Mouse (Mus musculus) hindbrain, embryonic 10.5 days (tissue): Measurements from ENCODE around the gene Stra6. TPM values are rescaled to one million over a fixed set of nuclear protein-coding genes. Genes with fewer than 3 reads are reported as not detected.
A peak's percentile ranks its signal among the peaks of the same experiment; 100 is the strongest.

ENCODE experiments used
- DNase-seq: peaks from one replicate; pipeline ENCODE4 v3.0.0-alpha.2; 2017; ENCODE audit warnings: low spot score
- H3K27ac ChIP-seq: fragments of 300-500 bp; sonication (generic); 2 replicates; pipeline ENCODE4 v1.5.1; 2016; ENCODE audit warnings: mild to moderate bottlenecking, moderate library complexity
- H3K27me3 ChIP-seq: fragments of 300-500 bp; sonication (generic); 2 replicates; pipeline ENCODE4 v1.6.1; 2016; ENCODE audit warnings: mild to moderate bottlenecking; ENCODE audit not compliant: poor library complexity, insufficient read depth, severe bottlenecking
- H3K36me3 ChIP-seq: fragments of 300-500 bp; sonication (generic); 2 replicates; pipeline ENCODE4 v1.6.1; 2016; ENCODE audit warnings: mild to moderate bottlenecking, moderate library complexity
- H3K4me1 ChIP-seq: fragments of 300-500 bp; sonication (generic); replicated peaks from 2 replicates; pipeline ENCODE4 v1.6.1; 2016; ENCODE audit warnings: mild to moderate bottlenecking
- H3K4me3 ChIP-seq: fragments of 300-500 bp; sonication (generic); 2 replicates; pipeline ENCODE4 v1.5.1; 2016; ENCODE audit warnings: mild to moderate bottlenecking, moderate library complexity
- H3K9me3 ChIP-seq: fragments of 300-500 bp; sonication (generic); 2 replicates; pipeline ENCODE4 v1.6.1; 2016; ENCODE audit warnings: mild to moderate bottlenecking, moderate library complexity
- WGBS: fragments of 180-500 bp; shearing (Covaris S2); methylation state at CpG from one replicate; pipeline ENCODE4 v1.1.7; 2016; 5-methylcytosine and 5-hydroxymethylcytosine counted together
- polyA plus RNA-seq: library from polyadenylated mRNA; unstranded; fragments of >200 nt; fragmentation: Nextera tagmentation; extraction: Ambion mirVana; gene quantifications from 2 replicates; pipeline ENCODE4 v1.2.1, GENCODE M21; 2016

The Stra6 gene
- polyA plus RNA-seq, 1 experiment from 2014 or later: 11.2 TPM

DNA sequence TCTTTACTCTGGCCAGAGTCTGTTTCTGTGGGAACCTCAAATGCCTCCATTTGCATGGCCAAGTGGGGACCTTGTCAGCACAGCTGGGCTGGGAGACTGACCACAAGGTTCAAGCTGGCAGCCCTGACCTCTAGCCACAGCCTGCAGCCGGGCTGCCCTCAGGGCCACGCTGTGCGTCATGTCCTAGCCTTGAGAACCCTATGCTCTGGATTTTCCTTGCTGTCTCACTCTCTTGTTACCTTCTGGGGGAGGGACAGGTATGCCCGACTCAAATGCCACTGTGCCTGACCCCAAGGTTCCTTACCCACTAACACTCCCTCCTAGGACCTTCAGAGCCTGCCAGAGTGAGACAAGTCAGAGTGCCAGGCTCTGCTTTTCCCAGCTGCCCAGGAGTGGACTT lies 26.6 kb upstream of the Stra6 start:
- no peak overlapping the region for H3K4me3 ChIP-seq
- no peaks in the 10 kb centered on the region for H3K36me3 ChIP-seq
- no peaks in the 10 kb centered on the region for H3K9me3 ChIP-seq
- WGBS: 73% methylated on average over 4 of the region's 4 CpGs
- H3K4me1 ChIP-seq: peaks cover 41% of the 10 kb centered on the region
- H3K27ac ChIP-seq: no peak overlapping the region
- DNase-seq: no peak
- H3K27me3 ChIP-seq: peaks cover 45% of the 10 kb centered on the region

DNA sequence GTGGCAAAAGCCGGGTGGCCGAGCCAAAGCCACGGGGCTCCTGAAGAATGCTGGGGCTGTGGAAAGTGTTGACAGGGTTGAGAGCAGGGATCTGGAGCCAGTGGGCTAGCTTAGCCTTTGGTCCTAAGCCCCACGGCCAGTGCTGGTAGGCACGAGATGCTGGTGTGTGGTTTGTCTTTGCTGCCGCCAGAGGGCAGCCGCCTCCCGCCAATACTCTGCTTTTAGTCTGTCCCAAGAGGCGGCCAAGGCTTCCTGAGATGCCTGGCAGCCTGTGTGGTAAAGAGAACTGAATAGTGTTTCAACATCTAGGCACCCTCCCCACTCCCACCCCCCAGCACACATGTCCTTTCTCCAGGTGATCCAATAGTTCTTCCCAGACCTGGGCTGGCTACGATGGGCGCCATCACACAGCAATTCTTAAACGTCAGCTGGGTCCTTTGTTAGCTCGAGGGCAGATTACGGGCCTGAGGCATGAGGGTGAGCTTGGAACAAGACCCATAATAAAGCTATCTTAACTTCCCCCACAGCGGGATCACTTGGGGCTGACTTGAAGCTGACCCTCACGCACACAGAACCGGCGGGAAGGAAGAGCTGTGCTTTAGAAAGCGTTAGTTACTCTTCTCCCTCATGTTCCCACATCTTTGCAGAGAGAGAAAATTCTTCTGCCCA lies 25.0 kb upstream of the Stra6 start:
- no peak overlapping the region for H3K4me3 ChIP-seq
- no peaks in the 10 kb centered on the region for H3K36me3 ChIP-seq
- no peaks in the 10 kb centered on the region for H3K9me3 ChIP-seq
- H3K27me3 ChIP-seq: peaks cover 53% of the 10 kb centered on the region
- peak; percentile 84 for DNase-seq
- H3K4me1 ChIP-seq: peaks cover 54% of the 10 kb centered on the region
- H3K27ac ChIP-seq: peak overlapping the region; percentile 64
- 29% methylated on average over 19 of the region's 19 CpGs for WGBS

DNA sequence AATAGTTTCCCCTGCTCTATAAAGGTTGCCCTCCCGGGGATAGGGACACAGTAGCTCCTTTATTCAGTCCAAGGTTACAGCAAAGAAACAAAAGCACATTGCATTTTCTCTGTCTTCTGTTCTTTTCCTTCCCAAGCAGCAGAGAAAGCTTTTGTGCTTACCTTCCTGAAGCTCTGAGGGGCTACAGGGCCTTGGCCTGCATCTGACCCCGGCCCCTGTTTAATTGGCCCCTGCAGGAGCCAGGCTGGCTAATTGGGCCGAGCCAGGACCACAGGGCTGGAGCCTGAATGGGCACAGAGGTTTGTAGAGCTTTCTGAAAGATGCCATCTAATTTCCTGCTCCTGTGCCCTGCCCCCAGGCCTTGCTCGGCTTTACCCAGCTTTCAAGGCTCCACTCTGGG lies 22.6 kb upstream of the Stra6 start:
- H3K9me3 ChIP-seq: no peaks in the 10 kb centered on the region
- peaks cover 78% of the 10 kb centered on the region for H3K4me1 ChIP-seq
- no peaks in the 10 kb centered on the region for H3K36me3 ChIP-seq
- peaks cover 64% of the 10 kb centered on the region for H3K27me3 ChIP-seq
- no peak for DNase-seq
- H3K4me3 ChIP-seq: no peak overlapping the region
- peak overlapping the region; percentile 84 for H3K27ac ChIP-seq
- 27% methylated on average over 4 of the region's 4 CpGs for WGBS

DNA sequence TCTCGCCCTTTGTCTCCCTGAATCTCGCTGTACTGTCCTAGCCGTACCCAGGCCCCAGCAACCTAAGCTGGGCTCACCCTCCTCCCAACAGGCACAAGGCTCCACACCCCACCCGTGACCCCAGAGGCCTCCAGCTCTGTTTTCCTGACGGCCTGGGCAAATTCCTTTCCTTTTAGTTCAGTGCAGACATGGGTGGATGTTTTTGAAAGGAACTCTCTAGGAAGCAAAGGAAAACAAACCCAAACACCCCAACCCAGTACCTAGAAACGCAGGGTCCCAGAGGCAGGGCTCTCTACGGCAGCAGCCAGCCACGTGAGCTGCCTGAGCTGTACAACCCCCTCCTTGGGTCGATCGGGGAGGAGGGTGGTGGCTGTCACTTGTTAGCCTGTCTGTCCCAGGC lies 21.2 kb upstream of the Stra6 start:
- no peaks in the 10 kb centered on the region for H3K9me3 ChIP-seq
- WGBS: 18% methylated on average over 10 of the region's 10 CpGs
- H3K4me1 ChIP-seq: peaks cover 91% of the 10 kb centered on the region
- H3K27me3 ChIP-seq: peaks cover 61% of the 10 kb centered on the region
- peak overlapping the region; percentile 84 for H3K27ac ChIP-seq
- DNase-seq: peak; percentile 26
- no peaks in the 10 kb centered on the region for H3K36me3 ChIP-seq
- H3K4me3 ChIP-seq: no peak overlapping the region; the same call in 1 of the 2 replicates

DNA sequence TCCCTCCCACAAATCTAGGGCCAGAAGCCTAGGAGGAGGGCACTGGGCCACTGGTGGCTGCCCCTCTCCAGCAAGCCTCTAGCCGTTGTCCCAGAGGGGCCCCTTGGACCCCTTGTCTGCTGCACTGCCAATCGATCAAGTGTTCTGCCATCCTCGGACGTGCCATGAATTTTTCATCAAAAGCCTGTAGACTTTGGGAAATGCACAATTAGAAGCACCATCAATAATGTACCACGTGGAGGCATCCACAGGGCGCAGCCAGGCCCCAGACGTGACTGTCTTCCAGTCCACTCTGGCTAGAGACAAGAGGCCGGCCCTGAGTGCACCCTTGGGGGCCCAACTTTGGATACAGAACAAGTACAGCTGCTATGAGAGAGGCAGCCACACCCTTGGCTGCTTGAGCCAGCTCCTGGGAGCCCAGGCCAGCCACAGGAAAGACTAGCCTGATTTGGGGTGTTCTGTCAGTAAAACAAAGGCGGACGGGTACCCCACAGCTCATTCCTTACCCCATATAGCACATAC lies 20.0 kb upstream of the Stra6 start:
- H3K9me3 ChIP-seq: no peaks in the 10 kb centered on the region
- 76% methylated on average over 10 of the region's 10 CpGs for WGBS
- peak overlapping the region; percentile 84 for H3K27ac ChIP-seq
- H3K4me3 ChIP-seq: no peak overlapping the region
- peaks cover 58% of the 10 kb centered on the region for H3K27me3 ChIP-seq
- H3K36me3 ChIP-seq: no peaks in the 10 kb centered on the region
- DNase-seq: no peak
- peaks cover 99% of the 10 kb centered on the region for H3K4me1 ChIP-seq

DNA sequence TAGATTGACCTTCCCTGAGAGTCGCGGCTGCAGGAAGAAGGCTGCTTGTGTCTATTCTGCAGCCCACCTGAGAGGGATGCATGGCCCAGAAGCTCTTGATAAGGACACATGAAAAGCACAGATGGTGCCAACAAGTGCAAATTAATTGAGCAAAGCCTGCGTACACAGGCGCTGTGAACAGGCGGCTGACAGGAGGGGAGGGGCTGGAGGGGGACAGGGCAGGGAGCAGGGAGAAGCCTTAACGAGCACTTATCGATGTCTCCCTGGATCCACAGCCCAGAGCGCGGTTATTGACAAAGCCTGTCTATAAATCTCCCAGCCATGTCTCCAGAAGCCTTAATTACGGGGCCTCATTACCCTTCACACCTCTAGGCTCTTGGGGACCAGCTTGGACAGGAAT lies 18.8 kb upstream of the Stra6 start:
- H3K27me3 ChIP-seq: peaks cover 52% of the 10 kb centered on the region
- 35% methylated on average over 10 of the region's 10 CpGs for WGBS
- H3K27ac ChIP-seq: peak overlapping the region; percentile 84
- H3K36me3 ChIP-seq: no peaks in the 10 kb centered on the region
- peaks cover 99% of the 10 kb centered on the region for H3K4me1 ChIP-seq
- no peak overlapping the region for H3K4me3 ChIP-seq
- peak; percentile 50 for DNase-seq
- no peaks in the 10 kb centered on the region for H3K9me3 ChIP-seq

DNA sequence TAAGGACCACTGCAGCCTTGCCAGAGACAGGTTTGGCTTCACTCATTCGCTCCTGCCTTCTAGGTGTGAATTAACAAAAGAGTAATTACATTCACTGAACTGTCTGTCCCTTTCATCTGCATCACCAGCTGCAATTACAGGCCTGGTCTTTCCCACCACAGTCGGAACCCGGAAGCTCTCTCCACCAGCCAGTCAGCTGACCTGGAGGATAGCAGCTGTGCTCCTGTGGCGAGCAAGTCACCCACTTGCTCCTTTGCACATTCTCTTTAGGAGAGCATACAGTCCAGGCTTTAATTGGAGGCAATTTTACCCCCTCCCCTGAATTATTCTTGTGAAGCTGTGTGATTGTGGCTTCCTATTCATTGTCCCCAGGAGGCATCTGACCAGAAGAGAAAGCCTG lies 17.9 kb upstream of the Stra6 start:
- Histone ChIP-seq H3K9me3 (no peaks in the 10 kb centered on the region), H3K27me3 (peaks cover 59% of the 10 kb centered on the region), H3K36me3 (no peaks in the 10 kb centered on the region), H3K4me3 (no peak overlapping the region), H3K27ac (peak overlapping the region; percentile 84), H3K4me1 (peaks cover 95% of the 10 kb centered on the region)
- DNase-seq: no peak
- WGBS: 30% methylated on average over 4 of the region's 4 CpGs

DNA sequence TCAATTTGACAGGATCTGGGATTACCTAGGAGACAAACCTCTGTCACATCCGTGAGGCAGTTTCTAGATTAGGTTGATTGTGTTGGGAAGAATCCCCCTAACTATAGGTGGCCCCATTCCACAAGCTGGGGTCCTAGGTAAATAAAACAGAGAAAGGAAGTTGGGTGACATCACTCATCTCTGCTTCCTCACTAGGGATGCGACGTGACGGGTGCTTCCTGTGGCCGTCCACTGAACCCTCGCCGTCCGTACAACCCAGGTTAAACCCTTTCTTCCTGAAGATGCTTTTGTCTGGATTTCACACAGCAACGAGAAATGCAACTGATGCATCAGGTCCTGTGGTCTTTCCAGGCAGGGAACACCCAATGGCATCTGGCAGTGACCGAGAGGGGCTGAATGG lies 16.5 kb upstream of the Stra6 start:
- H3K27ac ChIP-seq: peak overlapping the region; percentile 69; the same call in 1 of the 2 replicates
- no peak overlapping the region for H3K4me3 ChIP-seq
- WGBS: 83% methylated on average over 10 of the region's 10 CpGs
- no peaks in the 10 kb centered on the region for H3K36me3 ChIP-seq
- no peaks in the 10 kb centered on the region for H3K9me3 ChIP-seq
- H3K4me1 ChIP-seq: peaks cover 90% of the 10 kb centered on the region
- peaks cover 64% of the 10 kb centered on the region for H3K27me3 ChIP-seq
- no peak for DNase-seq

DNA sequence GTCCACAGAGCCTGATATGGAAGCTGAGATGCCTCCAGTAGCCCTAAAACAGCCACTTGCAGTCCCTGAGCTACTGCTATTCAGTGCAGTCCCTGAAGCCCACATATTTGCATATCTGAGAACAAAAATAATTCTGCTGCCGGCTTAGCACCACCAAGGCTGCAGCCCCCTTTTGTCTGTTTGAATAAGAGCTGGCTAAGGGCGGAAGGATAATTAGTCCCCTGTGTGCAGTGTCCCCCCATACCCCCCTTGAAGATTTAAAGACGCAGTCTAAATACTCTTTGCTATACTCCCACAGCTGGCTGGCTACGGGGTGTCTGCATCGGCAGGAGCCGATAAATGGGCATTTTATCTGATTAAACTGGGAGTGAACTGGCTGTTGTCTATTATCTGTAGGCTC lies 15.0 kb upstream of the Stra6 start:
- H3K4me1 ChIP-seq: peaks cover 82% of the 10 kb centered on the region
- 14% methylated on average over 6 of the region's 6 CpGs for WGBS

DNA sequence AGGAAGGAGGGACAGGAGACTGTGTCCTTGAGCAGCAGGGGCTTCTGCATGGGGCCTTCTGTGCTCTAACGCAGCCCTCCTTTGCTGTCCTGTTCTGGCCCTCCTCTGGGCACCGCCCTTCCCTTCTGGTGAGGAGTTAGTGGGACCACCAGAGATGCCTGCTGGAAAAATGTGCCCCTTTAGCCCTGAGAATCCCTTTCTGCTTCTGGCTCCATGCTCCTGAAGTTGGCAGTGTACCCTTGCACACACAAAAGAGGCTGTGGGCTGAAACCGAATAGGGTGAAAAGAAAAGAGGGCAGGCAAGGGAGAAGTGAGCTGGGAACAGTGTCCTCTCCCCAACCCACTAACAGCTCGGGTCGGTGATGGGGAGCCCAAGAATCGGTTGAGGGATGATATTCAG lies 14.4 kb upstream of the Stra6 start:
- no peak for DNase-seq
- Histone ChIP-seq H3K27ac (peak overlapping the region; percentile 77), H3K9me3 (no peaks in the 10 kb centered on the region), H3K4me1 (peaks cover 82% of the 10 kb centered on the region), H3K4me3 (no peak overlapping the region), H3K27me3 (peaks cover 59% of the 10 kb centered on the region), H3K36me3 (no peaks in the 10 kb centered on the region)
- 48% methylated on average over 6 of the region's 6 CpGs for WGBS

More for the DNA sequence above, 15.0 kb upstream of the Stra6 start:
- Histone ChIP-seq H3K36me3 (no peaks in the 10 kb centered on the region), H3K4me3 (peak overlapping the region; percentile 11; the same call in 1 of the 2 replicates), H3K27me3 (peaks cover 58% of the 10 kb centered on the region), H3K9me3 (no peaks in the 10 kb centered on the region), H3K27ac (peak overlapping the region; percentile 77)
- no peak for DNase-seq

DNA sequence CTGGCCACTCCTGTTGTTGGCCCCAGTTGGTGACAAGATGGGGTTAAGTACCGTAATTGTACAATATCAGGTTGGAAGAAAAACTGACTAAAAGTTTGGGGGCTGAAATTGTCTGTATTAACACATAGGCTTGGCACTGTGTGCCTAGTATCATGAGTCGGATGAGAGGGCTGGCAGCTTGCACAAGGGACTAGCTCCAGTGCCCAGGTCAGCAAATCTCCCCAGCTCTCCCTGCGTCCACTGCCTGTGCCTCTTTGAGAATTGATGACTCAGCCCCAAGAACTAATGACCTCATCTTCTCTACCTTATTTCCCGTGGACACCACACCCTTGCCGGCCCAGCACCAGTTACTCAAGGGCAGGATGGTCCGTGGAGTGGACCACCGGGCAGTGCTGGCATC lies 13.7 kb upstream of the Stra6 start:
- no peak overlapping the region for H3K4me3 ChIP-seq
- peaks cover 59% of the 10 kb centered on the region for H3K27me3 ChIP-seq
- no peaks in the 10 kb centered on the region for H3K36me3 ChIP-seq
- no peak overlapping the region for H3K27ac ChIP-seq
- H3K4me1 ChIP-seq: peaks cover 76% of the 10 kb centered on the region
- no peak for DNase-seq
- 81% methylated on average over 7 of the region's 7 CpGs for WGBS
- H3K9me3 ChIP-seq: no peaks in the 10 kb centered on the region

DNA sequence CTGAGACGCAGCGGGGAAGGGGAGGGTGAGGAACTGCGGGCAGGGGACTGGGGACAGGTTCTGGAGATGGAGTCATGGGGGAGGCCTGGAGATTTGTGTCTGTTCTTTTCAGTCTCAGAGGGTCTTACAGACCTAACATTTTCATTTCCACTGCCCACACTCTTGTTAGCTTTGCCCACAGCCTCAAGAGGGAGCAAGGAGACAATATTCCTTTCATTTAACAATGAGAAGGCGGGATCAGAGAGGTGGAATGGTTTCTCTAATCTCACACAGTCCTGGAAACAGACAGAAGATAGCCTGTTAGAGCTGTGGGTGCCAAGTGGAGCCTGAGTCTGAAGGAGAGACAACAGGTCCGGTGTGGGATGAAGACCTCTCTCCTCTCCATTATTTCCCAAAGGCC lies 11.7 kb upstream of the Stra6 start:
- peaks cover 59% of the 10 kb centered on the region for H3K27me3 ChIP-seq
- H3K4me3 ChIP-seq: no peak overlapping the region
- peaks cover 70% of the 10 kb centered on the region for H3K4me1 ChIP-seq
- no peaks in the 10 kb centered on the region for H3K9me3 ChIP-seq
- DNase-seq: no peak
- H3K27ac ChIP-seq: peak overlapping the region; percentile 18; the same call in 1 of the 2 replicates
- no peaks in the 10 kb centered on the region for H3K36me3 ChIP-seq
- 31% methylated on average over 5 of the region's 5 CpGs for WGBS

DNA sequence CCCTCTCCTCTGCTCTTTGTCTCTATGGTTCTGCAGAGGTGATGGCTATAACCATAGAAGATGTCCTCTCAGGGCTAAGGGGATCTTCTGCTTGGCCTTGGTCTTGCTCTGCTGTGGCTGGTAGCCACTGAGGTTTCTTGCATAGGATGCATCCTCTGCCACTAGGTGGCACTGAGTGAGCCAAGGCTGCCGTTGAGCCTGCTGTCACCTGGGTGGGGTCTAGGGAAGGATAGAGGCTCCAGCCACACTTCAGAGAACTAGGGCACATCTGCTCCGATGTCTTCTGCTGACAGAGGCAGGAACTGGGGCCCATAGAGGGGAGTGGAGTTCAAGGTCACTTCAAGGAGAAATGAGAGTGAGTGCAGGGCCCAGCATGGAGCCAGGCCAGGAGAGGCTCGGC lies 10.5 kb upstream of the Stra6 start:
- 18% methylated on average over 3 of the region's 3 CpGs for WGBS
- Histone ChIP-seq H3K4me3 (no peak overlapping the region), H3K4me1 (peaks cover 59% of the 10 kb centered on the region), H3K9me3 (no peaks in the 10 kb centered on the region), H3K36me3 (no peaks in the 10 kb centered on the region), H3K27ac (peak overlapping the region; percentile 59; the same call in 1 of the 2 replicates), H3K27me3 (peaks cover 50% of the 10 kb centered on the region)
- DNase-seq: peak; percentile 71
